Mouse (Mus musculus) spleen, embryonic (tissue): ENCODE measurements around the gene AC170998.1.
"Not testable (repeated sequence)": the region's sequence is repeated elsewhere in the genome, so short reads cannot be mapped to it uniquely, and the experiment has no call there.

Experiments
- CTCF ChIA-PET: fragments of 350-600 bp; sonication (Branson Sonifier 250); formaldehyde crosslinking; loops from one replicate; lab custom pipeline; 2022; lab: Charles Lee

AC170998.1 gene

DNA sequence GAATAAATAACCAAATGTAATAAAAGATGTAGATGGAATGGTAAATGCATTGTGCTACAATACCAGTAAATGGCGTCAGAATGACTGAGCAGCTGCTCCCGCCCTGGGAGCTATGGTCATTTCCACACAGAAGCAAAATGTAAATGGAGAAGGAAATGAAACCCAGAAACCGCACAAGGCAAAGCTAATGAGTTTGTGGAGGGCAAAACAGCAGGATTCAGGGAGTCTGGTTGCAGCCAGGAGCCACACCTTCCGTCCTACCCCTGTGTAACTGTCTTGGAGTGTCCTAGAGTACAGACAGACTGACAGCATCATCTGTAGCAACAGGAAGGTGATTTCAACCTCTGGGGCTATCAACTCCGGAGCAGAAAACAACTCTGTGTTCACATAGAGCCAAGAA is 30.6 kb downstream of the AC170998.1 start:
- CTCF ChIA-PET: no interaction called here

- CTCF ChIA-PET: interaction anchor here (0.6 kb wide), 1 partner anchor 19 kb away, joined by 3 read pairs; no protein-coding TSS in a partner anchor
Observed at GRCm38 (mm10) chr17:28757470-28757869, 31.6 kb downstream of the AC170998.1 start.

DNA sequence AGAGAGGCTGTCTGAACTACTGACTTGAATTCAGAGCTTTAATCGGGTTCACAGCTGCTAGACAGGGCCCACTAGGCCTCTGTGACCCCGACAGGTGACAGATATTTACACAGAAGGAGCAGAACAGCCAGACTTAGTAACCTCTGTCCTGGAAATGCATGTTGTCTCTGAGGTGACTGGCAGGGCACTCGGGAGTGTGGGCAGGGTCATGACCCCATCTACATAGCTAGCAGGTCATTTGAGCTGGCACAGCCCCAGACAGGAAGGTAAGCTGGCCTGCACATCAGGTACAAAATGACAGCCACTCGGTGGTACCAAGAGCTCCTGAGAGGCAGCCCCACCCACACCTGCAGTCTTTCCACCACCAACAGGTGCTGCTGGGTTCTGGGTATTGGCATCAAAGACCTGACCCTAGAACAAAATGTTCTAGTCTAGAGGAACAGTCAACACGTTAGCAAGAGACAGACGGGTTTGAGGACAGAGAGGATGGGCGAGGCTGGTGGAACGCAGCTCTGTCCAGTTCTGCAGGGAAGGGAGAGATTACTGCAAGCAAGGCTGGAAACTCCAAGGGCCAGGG is 34.9 kb downstream of the AC170998.1 start:
- CTCF ChIA-PET: interaction anchor here (1.4 kb wide), 1 partner anchor 10 kb away, joined by 10 read pairs; no protein-coding TSS in a partner anchor

DNA sequence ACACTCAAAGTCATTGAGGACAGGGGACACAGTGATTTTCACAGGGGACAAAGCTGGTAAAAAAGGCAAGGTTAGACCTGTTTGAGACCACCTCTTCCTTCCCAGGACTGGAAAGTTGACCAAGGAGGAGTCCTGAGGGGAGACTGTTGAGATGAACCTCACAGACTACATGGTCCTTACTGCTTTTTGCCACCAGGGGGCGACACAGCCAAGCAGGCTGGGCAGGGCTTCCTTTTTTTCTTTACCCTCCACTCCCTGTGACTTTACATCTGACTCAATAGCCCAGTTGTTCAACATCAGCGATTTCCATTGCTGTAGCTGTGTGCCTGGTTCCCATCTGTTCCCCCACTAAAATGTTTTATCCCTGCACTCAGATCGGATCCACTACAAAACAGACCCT is 36.0 kb downstream of the AC170998.1 start:
- CTCF ChIA-PET: interaction anchor here (1.4 kb wide), 1 partner anchor 9 kb away, joined by 10 read pairs; no protein-coding TSS in a partner anchor

GRCm38 (mm10) chr17:28766203-28766602 is 40.3 kb downstream of the AC170998.1 start:
- CTCF ChIA-PET: no interaction called here

GRCm38 (mm10) chr17:28766781-28767515 is 41.1 kb downstream of the AC170998.1 start:
- CTCF ChIA-PET: no interaction called here

DNA sequence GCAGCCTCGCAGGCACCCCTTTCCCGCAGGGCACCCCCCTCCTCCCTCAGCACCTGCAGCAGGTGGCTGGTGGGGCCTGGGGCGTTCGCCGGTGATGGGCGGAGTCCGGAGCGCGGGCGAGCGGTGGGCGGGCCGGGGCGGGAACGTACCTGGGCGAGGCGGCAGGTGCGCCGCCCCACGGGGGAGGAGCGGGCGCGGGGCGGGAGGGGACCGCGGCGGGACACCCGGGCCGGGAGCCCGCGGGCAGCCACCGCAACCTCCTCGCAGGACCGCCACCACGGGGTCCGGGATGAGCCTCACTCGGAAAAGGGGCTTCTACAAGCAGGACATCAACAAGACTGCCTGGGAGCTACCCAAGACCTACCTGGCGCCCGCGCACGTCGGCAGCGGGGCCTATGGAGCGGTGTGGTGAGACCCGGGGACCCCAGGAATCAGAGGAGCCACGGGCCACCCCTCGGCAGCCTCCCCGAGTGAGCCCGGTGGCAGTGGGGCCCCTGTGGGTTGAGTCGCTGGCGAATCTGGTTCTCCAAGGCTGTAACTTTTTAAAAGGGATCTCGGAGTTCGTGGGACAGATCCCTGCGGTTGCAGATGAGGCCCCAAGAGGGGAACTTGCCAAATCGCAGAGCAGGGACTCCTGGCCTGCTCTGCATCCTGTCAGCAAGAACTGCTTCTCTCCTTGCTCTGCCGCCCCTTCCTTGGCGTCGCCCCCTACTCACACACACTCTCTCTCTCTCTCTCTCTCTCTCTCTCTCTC is 43.4 kb downstream of the AC170998.1 start, which contains the start of gene Mapk13:
Gene Mapk13, plus strand, starts transcription at position 177 of the 754 bp plus-strand sequence.
- CTCF ChIA-PET: no interaction called here

GRCm38 (mm10) chr17:28769875-28770421 is 44.1 kb downstream of the AC170998.1 start:
- CTCF ChIA-PET: interaction anchor here (0.5 to 1.8 kb wide), 2 partner anchors 8 to 1276 kb away, joined by 6 to 10 read pairs; no protein-coding TSS in a partner anchor

- CTCF ChIA-PET: interaction anchor here (0.6 to 1.8 kb wide), 2 partner anchors 10 to 78 kb away, joined by 5 to 10 read pairs; no protein-coding TSS in a partner anchor
Observed at GRCm38 (mm10) chr17:28771289-28771688, 45.4 kb downstream of the AC170998.1 start.

- CTCF ChIA-PET: not testable (repeated sequence)
Observed at GRCm38 (mm10) chr17:28774303-28774702, 48.4 kb downstream of the AC170998.1 start.

- CTCF ChIA-PET: interaction anchor here (0.6 kb wide), 1 partner anchor 32 kb away, joined by 3 read pairs; no protein-coding TSS in a partner anchor
Observed at GRCm38 (mm10) chr17:28775161-28775560, 49.3 kb downstream of the AC170998.1 start.
